Mouse (Mus musculus) forebrain, embryonic 15.5 days (tissue): Measurements from ENCODE around the gene Tmem110. TPM values are rescaled to one million over a fixed set of nuclear protein-coding genes. Genes with fewer than 3 reads are reported as not detected.

Source experiments
- ATAC-seq: fragments of 200-750 bp; cut with Nextera tagmentation; replicated peaks from 2 replicates; pipeline ENCODE4 v1.8.0; 2017; ENCODE audit warnings: mild to moderate bottlenecking, moderate TSS enrichment, moderate library complexity
- H3K27ac ChIP-seq: fragments of 300-500 bp; sonication (generic); replicated peaks from 2 replicates; pipeline ENCODE4 v1.5.1; 2015; ENCODE audit warnings: mild to moderate bottlenecking, inconsistent platforms
- H3K27me3 ChIP-seq: fragments of 300-500 bp; sonication (generic); 2 replicates; pipeline ENCODE4 v1.6.1; 2015; ENCODE audit warnings: inconsistent platforms
- H3K36me3 ChIP-seq: fragments of 300-500 bp; sonication (generic); 2 replicates; pipeline ENCODE4 v1.6.1; 2015; ENCODE audit warnings: mild to moderate bottlenecking, inconsistent platforms
- H3K4me1 ChIP-seq: fragments of 300-500 bp; sonication (generic); 2 replicates; pipeline ENCODE4 v1.6.1; 2015; ENCODE audit warnings: inconsistent platforms
- H3K4me2 ChIP-seq: fragments of 300-500 bp; sonication (generic); replicated peaks from 2 replicates; pipeline ENCODE4 v1.6.1; 2015; ENCODE audit warnings: mild to moderate bottlenecking, inconsistent platforms
- H3K4me3 ChIP-seq: fragments of 300-500 bp; sonication (generic); 2 replicates; pipeline ENCODE4 v1.5.1; 2015; ENCODE audit warnings: mild to moderate bottlenecking, inconsistent platforms
- H3K9ac ChIP-seq: fragments of 300-500 bp; sonication (generic); replicated peaks from 2 replicates; pipeline ENCODE4 v1.6.1; 2015; ENCODE audit warnings: mild to moderate bottlenecking, inconsistent platforms
- H3K9me3 ChIP-seq: fragments of 300-500 bp; sonication (generic); 2 replicates; pipeline ENCODE4 v1.6.1; 2016; ENCODE audit warnings: inconsistent platforms
- WGBS: fragments of 180-500 bp; shearing (Covaris S2); methylation state at CpG from one replicate; pipeline ENCODE4 v1.1.7; 2015; ENCODE audit warnings: mixed read lengths; 5-methylcytosine and 5-hydroxymethylcytosine counted together
- polyA plus RNA-seq: library from polyadenylated mRNA; unstranded; fragments of >200 nt; fragmentation: Nextera tagmentation; extraction: Ambion mirVana; gene quantifications from 2 replicates; pipeline ENCODE4 v1.2.1, GENCODE M21; 2015

Gene Tmem110
- polyA plus RNA-seq: 17.3 and 18.0 TPM in 2 replicates

GRCm38 (mm10) chr14:30825476-30826131 is at the start of gene Tmem110:
Gene Tmem110, plus strand, starts transcription at chr14:30825590.
- Histone ChIP-seq H3K4me3 (peak within 1 kb of the TSS; percentile 75), H3K9me3 (no peaks in the 10 kb centered on the region), H3K4me2 (peak within 1 kb of the TSS; percentile 66), H3K27ac (peak within 1 kb of the TSS; percentile 71), H3K36me3 (no peaks in the 10 kb centered on the region), H3K27me3 (no peaks in the 10 kb centered on the region), H3K4me1 (peaks cover 22% of the 10 kb centered on the region), H3K9ac (peak within 1 kb of the TSS; percentile 81)
- peak; percentile 97 for ATAC-seq
- WGBS: under 1% methylated on average over 68 of the region's 68 CpGs

DNA sequence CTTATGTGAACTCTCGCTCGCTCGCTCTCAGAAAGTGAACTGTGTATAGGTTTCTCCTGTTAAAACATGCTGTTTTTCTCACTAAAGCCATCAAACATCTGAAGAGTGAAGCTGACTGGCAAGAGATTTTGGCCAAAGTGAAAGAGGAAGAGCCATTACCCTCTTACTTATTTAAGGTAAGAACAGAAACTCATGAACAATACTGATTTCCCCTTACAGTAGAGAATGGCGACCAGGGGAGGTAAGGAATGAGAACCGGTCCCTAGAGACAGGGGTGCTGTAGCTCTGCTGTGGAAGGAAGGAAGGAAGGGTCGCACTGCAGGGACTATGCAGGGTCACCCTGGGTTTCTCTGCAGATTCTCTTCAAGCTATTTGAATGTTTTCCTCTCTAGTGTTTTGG is 40.8 kb upstream of the Tmem110 start:
- WGBS: 97% methylated on average over 6 of the region's 6 CpGs

GRCm38 (mm10) chr14:30789471-30789870 is 35.9 kb upstream of the Tmem110 start:
- Histone ChIP-seq H3K27ac (no peak overlapping the region), H3K4me3 (no peak overlapping the region), H3K9ac (no peak overlapping the region)

More for the DNA sequence above, 40.8 kb upstream of the Tmem110 start:
- Histone ChIP-seq H3K9me3 (no peaks in the 10 kb centered on the region), H3K36me3 (peaks cover 45% of the 10 kb centered on the region), H3K9ac (no peak overlapping the region), H3K4me3 (no peak overlapping the region), H3K4me2 (no peak overlapping the region), H3K27ac (no peak overlapping the region), H3K27me3 (no peaks in the 10 kb centered on the region), H3K4me1 (no peaks in the 10 kb centered on the region)
- ATAC-seq: no peak

DNA sequence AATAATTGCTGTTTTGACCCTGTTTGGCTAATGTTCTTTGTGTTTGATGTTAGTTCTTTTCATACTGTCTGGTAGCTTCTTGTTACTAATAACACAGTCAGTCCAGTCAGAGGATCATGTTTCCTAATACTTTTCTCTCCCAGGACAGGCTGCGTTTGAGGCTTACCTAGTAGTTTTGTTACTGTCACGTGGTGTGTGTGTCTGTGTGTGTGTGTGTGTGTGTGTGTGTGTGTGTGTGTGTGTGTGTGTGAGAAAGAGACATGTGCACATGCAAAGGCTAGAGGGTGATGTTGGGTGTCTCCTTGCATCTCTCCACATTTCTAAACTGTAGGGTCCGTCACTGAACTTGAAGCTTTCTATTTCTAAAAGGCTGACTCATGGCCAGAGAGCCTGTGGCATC is 32.5 kb upstream of the Tmem110 start:
- no peak overlapping the region for H3K4me3 ChIP-seq
- H3K4me1 ChIP-seq: no peaks in the 10 kb centered on the region
- H3K27me3 ChIP-seq: no peaks in the 10 kb centered on the region
- no peaks in the 10 kb centered on the region for H3K9me3 ChIP-seq
- 92% methylated on average over 3 of the region's 3 CpGs for WGBS
- H3K9ac ChIP-seq: no peak overlapping the region
- ATAC-seq: no peak
- H3K36me3 ChIP-seq: peaks cover 29% of the 10 kb centered on the region; the same call in 1 of the 2 replicates
- no peak overlapping the region for H3K27ac ChIP-seq
- H3K4me2 ChIP-seq: no peak overlapping the region

More at GRCm38 (mm10) chr14:30789471-30789870, 35.9 kb upstream of the Tmem110 start:
- Histone ChIP-seq H3K36me3 (peaks cover 50% of the 10 kb centered on the region), H3K4me1 (no peaks in the 10 kb centered on the region), H3K9me3 (no peaks in the 10 kb centered on the region), H3K4me2 (no peak overlapping the region), H3K27me3 (no peaks in the 10 kb centered on the region)
- 65% methylated on average over 1 of the region's 1 CpGs for WGBS
- no peak for ATAC-seq

- no peak for ATAC-seq
- WGBS: 92% methylated on average over 2 of the region's 2 CpGs
- Histone ChIP-seq H3K27ac (no peak overlapping the region), H3K36me3 (peaks cover 23% of the 10 kb centered on the region), H3K9ac (no peak overlapping the region), H3K4me1 (no peaks in the 10 kb centered on the region), H3K4me3 (no peak overlapping the region), H3K9me3 (no peaks in the 10 kb centered on the region), H3K27me3 (no peaks in the 10 kb centered on the region), H3K4me2 (no peak overlapping the region)
Measured at GRCm38 (mm10) chr14:30801756-30802155, 23.6 kb upstream of the Tmem110 start.

- 65% methylated on average over 3 of the region's 3 CpGs for WGBS
- no peaks in the 10 kb centered on the region for H3K27me3 ChIP-seq
- H3K4me3 ChIP-seq: no peak overlapping the region
- H3K27ac ChIP-seq: no peak overlapping the region
- ATAC-seq: no peak
- no peaks in the 10 kb centered on the region for H3K9me3 ChIP-seq
- peaks cover 30% of the 10 kb centered on the region for H3K36me3 ChIP-seq
- peaks cover 5% of the 10 kb centered on the region for H3K4me1 ChIP-seq
- H3K4me2 ChIP-seq: no peak overlapping the region
- H3K9ac ChIP-seq: no peak overlapping the region
Measured at GRCm38 (mm10) chr14:30821136-30821535, 4.3 kb upstream of the Tmem110 start.

- H3K27me3 ChIP-seq: no peaks in the 10 kb centered on the region
- H3K27ac ChIP-seq: no peak overlapping the region
- H3K4me3 ChIP-seq: no peak overlapping the region
- H3K36me3 ChIP-seq: peaks cover 4% of the 10 kb centered on the region; the same call in 1 of the 2 replicates
- H3K4me1 ChIP-seq: peaks cover 22% of the 10 kb centered on the region
- no peak overlapping the region for H3K9ac ChIP-seq
- H3K9me3 ChIP-seq: no peaks in the 10 kb centered on the region
- H3K4me2 ChIP-seq: no peak overlapping the region
- ATAC-seq: no peak
- 78% methylated on average over 6 of the region's 6 CpGs for WGBS
Measured at GRCm38 (mm10) chr14:30824456-30824995, 864 bp upstream of the Tmem110 start.

GRCm38 (mm10) chr14:30825021-30825475 is 342 bp upstream of the Tmem110 start:
- 37% methylated on average over 5 of the region's 5 CpGs for WGBS
- Histone ChIP-seq H3K27ac (no peak overlapping the region), H3K36me3 (no peaks in the 10 kb centered on the region), H3K9me3 (no peaks in the 10 kb centered on the region), H3K4me3 (peak overlapping the region; percentile 75), H3K9ac (0 out of 2 replicates have a peak overlapping the region, but pooled peaks have one; percentile 81), H3K27me3 (no peaks in the 10 kb centered on the region), H3K4me2 (peak overlapping the region; percentile 66), H3K4me1 (peaks cover 22% of the 10 kb centered on the region)
- ATAC-seq: no peak

DNA sequence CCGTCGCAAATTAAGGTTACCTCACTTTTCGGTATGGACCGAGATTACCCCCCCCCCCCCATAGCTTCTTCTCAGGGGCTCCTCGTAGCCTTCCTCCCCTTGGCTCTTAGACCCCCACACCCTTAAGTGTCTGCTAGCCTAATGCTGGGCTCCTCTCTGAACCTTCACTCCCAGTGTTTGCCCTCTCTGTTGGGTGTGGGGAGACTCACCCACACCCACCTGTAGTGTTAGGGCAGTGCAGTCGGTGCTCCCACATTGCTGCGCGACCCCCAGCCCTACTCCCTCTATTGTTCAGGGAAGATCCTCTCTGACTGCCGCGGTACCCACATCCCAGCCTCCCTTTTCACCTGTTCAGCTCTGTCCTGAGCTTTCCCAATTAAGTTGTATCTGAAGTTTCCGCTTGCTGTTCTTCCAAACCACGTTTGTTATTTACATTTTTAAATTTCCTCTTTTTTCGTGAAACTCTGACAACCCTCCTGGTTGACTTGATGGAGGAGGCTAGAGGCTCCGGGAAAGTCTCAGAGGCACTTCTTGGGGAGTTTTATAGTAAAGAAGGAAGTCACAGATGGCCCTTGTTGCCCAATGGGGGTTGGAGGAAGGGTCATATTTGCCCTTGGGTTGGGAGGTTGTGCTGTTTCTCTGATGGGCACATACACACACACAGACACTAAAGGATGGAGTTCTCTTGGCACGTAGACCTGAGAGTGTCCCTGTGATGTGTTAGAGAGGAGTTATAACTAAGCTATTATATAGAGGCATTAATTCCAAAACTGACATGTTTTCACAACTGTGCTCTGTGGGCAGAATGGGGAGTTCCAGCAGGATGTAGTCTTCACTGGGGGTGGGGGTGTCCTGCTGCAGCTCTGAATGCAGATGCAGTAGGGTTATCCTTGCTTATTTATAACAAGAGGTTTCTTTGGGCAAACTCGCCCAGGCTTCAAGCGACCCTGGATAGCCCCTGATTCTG is 1.1 kb downstream of the Tmem110 start:
- H3K4me1 ChIP-seq: peaks cover 22% of the 10 kb centered on the region
- no peaks in the 10 kb centered on the region for H3K27me3 ChIP-seq
- peak overlapping the region; percentile 66 for H3K4me2 ChIP-seq
- no peaks in the 10 kb centered on the region for H3K36me3 ChIP-seq
- no peaks in the 10 kb centered on the region for H3K9me3 ChIP-seq
- H3K9ac ChIP-seq: peak overlapping the region; percentile 81
- WGBS: 20% methylated on average over 17 of the region's 17 CpGs
- peak; percentile 29 for ATAC-seq
- no peak overlapping the region for H3K27ac ChIP-seq
- H3K4me3 ChIP-seq: peak overlapping the region; percentile 75

DNA sequence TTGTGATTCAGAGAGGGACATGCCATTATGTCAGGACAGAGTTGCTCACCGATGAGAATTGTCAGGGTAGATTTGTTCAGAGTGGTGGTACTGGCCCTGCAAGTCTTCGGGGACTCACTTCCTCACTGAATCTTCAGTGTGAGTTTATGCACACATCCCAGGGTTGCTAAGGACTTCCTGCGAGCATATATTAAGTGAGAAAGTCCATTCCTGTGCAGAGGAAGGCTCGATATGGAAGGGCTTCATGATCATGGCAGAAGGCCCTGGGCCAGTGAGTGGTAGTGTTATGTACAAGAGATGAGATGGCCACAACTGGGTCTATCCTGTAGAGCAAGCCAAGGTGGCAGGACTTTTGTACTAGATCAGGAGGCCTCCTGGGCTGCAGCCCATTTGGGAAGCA is 2.1 kb downstream of the Tmem110 start:
- no peak overlapping the region for H3K4me3 ChIP-seq
- no peak overlapping the region for H3K27ac ChIP-seq
- H3K9me3 ChIP-seq: no peaks in the 10 kb centered on the region
- H3K4me2 ChIP-seq: no peak overlapping the region
- no peak for ATAC-seq
- no peak overlapping the region for H3K9ac ChIP-seq
- no peaks in the 10 kb centered on the region for H3K27me3 ChIP-seq
- peaks cover 22% of the 10 kb centered on the region for H3K4me1 ChIP-seq
- WGBS: 87% methylated on average over 4 of the region's 4 CpGs
- H3K36me3 ChIP-seq: no peaks in the 10 kb centered on the region

DNA sequence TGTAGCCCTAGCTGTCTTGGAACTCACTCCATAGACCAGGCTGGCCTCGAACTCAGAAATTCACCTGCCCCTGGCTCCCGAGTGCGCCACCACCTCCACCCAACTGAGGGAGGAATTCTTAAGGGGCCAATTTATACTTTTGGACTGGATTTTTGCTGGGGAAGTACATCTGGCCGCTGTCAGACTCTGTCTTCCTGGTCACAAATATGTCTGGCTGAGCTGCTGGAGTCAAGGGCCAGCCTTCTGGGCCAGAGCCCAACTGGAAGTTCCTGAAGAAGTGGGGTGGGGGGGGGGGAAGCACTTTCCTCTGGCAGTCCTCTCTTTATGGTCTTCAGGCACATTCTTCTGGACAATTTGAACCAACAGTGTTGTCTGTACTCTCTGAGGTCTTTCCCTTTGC is 2.7 kb downstream of the Tmem110 start:
- H3K27me3 ChIP-seq: no peaks in the 10 kb centered on the region
- no peak overlapping the region for H3K4me3 ChIP-seq
- WGBS: 93% methylated on average over 4 of the region's 4 CpGs
- H3K9ac ChIP-seq: no peak overlapping the region
- no peak overlapping the region for H3K27ac ChIP-seq
- no peaks in the 10 kb centered on the region for H3K36me3 ChIP-seq
- no peak overlapping the region for H3K4me2 ChIP-seq
- no peaks in the 10 kb centered on the region for H3K9me3 ChIP-seq
- peaks cover 22% of the 10 kb centered on the region for H3K4me1 ChIP-seq
- ATAC-seq: no peak
